Mouse (Mus musculus) forebrain, embryonic 10.5 days (tissue): Measurements from ENCODE around the gene Hist2h3b. TPM values are rescaled to one million over a fixed set of nuclear protein-coding genes. Genes with fewer than 3 reads are reported as not detected.
A peak's percentile ranks its signal among the peaks of the same experiment; 100 is the strongest.
"Not testable (repeated sequence)": the region's sequence is repeated elsewhere in the genome, so short reads cannot be mapped to it uniquely, and the experiment has no call there.

Experiments used
- DNase-seq: peaks from one replicate; pipeline ENCODE4 v3.0.0-alpha.2; 2017; ENCODE audit warnings: low spot score; ENCODE audit errors: extremely low spot score
- H3K27ac ChIP-seq: fragments of 300-500 bp; sonication (generic); 2 replicates; pipeline ENCODE4 v1.5.1; 2016; ENCODE audit warnings: mild to moderate bottlenecking
- H3K27me3 ChIP-seq: fragments of 300-500 bp; sonication (generic); 2 replicates; pipeline ENCODE4 v1.6.1; 2016; ENCODE audit warnings: mild to moderate bottlenecking; ENCODE audit not compliant: poor library complexity, severe bottlenecking
- H3K36me3 ChIP-seq: fragments of 300-500 bp; sonication (generic); replicated peaks from 2 replicates; pipeline ENCODE4 v1.6.1; 2016; ENCODE audit warnings: mild to moderate bottlenecking, moderate library complexity
- H3K4me1 ChIP-seq: fragments of 300-500 bp; sonication (generic); 2 replicates; pipeline ENCODE4 v1.6.1; 2016
- H3K4me3 ChIP-seq: fragments of 300-500 bp; sonication (generic); 2 replicates; pipeline ENCODE4 v1.5.1; 2016; ENCODE audit warnings: mild to moderate bottlenecking, moderate library complexity
- H3K9me3 ChIP-seq: fragments of 300-500 bp; sonication (generic); 2 replicates; pipeline ENCODE4 v1.6.1; 2016; ENCODE audit warnings: mild to moderate bottlenecking, moderate library complexity
- WGBS: fragments of 180-500 bp; shearing (Covaris S2); methylation state at CpG from one replicate; pipeline ENCODE4 v1.1.7; 2016; 5-methylcytosine and 5-hydroxymethylcytosine counted together
- polyA plus RNA-seq: library from polyadenylated mRNA; unstranded; fragments of >200 nt; fragmentation: Nextera tagmentation; extraction: Ambion mirVana; gene quantifications from 2 replicates; pipeline ENCODE4 v1.2.1, GENCODE M21; 2016

Gene Hist2h3b
- polyA plus RNA-seq, 1 experiment from 2014 or later, result 48.8 TPM

DNA sequence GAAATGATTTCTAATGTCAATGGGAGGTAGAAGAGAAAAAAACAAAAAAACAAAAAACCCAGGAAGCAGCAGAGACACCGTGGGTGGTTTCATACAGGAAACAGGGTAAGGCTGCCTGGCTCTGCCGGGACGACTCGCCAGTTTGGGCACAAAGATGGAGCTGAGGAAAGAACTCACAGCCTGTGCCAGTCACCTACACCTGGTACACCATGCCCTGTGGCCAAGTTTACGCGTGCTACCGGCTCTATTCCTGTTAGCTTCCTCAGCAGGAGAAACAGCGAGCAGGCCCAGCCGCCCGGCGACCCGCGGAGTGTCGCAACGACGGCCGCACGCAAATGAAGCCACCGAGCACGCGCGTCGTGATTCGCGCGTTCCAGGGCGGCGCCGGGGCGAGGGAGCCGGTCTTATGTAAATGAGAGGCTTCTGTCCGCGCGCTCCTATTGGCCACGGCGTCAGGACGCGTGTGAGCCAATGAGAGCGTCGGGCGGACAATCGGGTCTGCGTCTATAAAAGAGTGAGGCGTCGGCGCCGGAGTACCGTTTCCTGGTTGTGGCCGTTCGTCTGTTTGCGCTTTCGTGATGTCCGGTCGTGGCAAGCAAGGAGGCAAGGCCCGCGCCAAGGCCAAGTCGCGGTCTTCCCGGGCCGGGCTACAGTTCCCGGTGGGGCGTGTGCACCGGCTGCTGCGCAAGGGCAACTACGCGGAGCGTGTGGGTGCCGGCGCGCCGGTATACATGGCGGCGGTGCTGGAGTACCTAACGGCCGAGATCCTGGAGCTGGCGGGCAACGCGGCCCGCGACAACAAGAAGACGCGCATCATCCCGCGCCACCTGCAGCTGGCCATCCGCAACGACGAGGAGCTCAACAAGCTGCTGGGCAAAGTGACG is 23.2 kb upstream of the Hist2h3b start, which contains the start of gene Hist2h2aa1:
Hist2h2aa1 (plus strand) TSS at position 495 of the 884 bp plus-strand sequence.
- H3K9me3 ChIP-seq, H3K36me3 ChIP-seq, H3K27me3 ChIP-seq: not testable (repeated sequence)
- peak within 1 kb of the TSS; percentile 60 for H3K4me3 ChIP-seq
- peak; percentile 82 for DNase-seq
- peaks cover 65% of the 10 kb centered on the region for H3K4me1 ChIP-seq
- under 1% methylated on average over 42 of the region's 88 CpGs for WGBS
- H3K27ac ChIP-seq, result peak within 1 kb of the TSS; percentile 99

- Histone ChIP-seq H3K4me3 (peak overlapping the region; percentile 43), H3K4me1 (peaks cover 66% of the 10 kb centered on the region), H3K27ac (peak overlapping the region; percentile 82)
- H3K9me3 ChIP-seq, H3K36me3 ChIP-seq, H3K27me3 ChIP-seq, DNase-seq: not testable (repeated sequence)
- 0% methylated on average over 11 of the region's 21 CpGs for WGBS
These were observed 22.4 kb upstream of the Hist2h3b start for GRCm38 (mm10) chr3:96246018-96246417.

DNA sequence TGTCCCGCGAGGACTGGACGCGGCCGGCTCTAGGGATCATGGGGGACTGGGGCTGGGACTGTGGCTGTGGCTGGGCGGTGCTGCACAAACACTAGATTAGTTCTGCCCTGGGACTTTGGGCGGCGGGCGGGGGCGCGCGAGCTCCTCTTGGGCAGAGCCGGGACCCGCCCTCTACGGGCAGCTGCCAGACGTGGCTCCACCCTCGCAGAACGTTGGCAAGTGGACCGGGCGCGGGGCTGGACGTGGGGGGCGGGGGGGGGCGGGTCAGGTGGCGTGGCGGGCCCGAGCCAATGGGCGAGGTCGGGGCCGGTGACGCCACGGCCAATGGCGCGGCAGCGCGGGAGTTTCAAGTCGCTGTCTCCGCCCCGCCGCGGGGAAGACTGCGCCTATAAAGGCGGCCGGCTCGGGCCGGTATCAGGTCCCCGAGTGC is 22.0 kb upstream of the Hist2h3b start, which contains the start of gene Hist2h3c1:
Hist2h3c1 (plus strand) TSS at position 259 of the 430 bp plus-strand sequence.
- not testable (repeated sequence) for H3K36me3 ChIP-seq, H3K9me3 ChIP-seq, DNase-seq, H3K27me3 ChIP-seq
- H3K4me1 ChIP-seq, result peaks cover 64% of the 10 kb centered on the region
- WGBS, result no CpG with 5 or more reads among the region's 47 CpGs
- peak within 1 kb of the TSS; percentile 57 for H3K4me3 ChIP-seq
- H3K27ac ChIP-seq, result peak within 1 kb of the TSS; percentile 91

GRCm38 (mm10) chr3:96247356-96248140 is 20.9 kb upstream of the Hist2h3b start:
- whole genome bisulfite sequencing, result 2% methylated on average over 11 of the region's 11 CpGs
- peak overlapping the region; percentile 57 for H3K4me3 ChIP-seq
- DNase-seq, result no peak
- H3K9me3 ChIP-seq, result no peaks in the 10 kb centered on the region
- no peaks in the 10 kb centered on the region for H3K36me3 ChIP-seq
- peak overlapping the region; percentile 91 for H3K27ac ChIP-seq
- H3K4me1 ChIP-seq, result peaks cover 61% of the 10 kb centered on the region
- no peaks in the 10 kb centered on the region for H3K27me3 ChIP-seq

DNA sequence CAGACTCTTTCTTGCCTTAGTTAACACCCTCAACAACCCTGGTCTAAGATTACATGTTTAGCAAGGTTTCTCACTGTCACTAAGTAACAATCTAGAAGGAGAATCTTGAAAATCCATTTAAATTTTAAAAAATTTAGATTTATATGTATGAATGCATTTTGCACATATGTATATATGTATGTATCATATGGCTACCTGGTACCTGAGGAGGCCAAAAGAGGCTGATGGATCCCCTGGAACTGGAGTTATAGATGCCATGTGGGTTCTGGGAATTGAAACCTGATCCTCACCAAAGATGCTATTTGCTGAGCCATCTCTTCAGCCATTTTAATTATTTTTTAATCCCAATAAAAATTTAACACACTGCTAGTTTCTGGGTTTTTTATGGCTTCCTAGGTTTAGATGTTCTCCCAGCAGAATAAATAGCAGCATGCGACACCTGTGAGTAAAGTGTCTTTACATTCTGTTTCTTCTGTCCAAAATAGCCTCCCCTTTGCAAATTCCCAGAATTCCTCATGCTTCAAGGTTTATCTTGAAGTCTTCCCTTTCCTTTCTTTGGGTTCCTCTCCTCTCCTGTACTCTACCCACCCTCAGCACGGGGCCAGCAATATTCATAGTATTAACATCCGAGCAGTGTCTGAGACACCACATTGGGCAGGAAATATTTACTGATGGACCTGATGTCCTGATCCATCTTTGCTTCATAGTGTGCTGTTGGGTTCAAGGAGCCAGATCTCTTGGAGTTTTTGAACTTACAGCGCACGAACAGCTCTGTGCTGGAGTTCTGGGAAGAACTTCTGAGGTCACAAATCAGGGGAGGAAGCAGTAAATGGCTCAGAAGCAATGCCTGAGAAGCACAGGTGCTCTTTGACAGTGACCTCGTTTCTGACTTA is 20.1 kb upstream of the Hist2h3b start:
- Histone ChIP-seq H3K4me1 (peaks cover 54% of the 10 kb centered on the region), H3K27ac (peak overlapping the region; percentile 91), H3K4me3 (peak overlapping the region; percentile 57), H3K36me3 (no peaks in the 10 kb centered on the region), H3K27me3 (no peaks in the 10 kb centered on the region), H3K9me3 (no peaks in the 10 kb centered on the region)
- 59% methylated on average over 6 of the region's 6 CpGs for WGBS
- peak; percentile 34 for DNase-seq

DNA sequence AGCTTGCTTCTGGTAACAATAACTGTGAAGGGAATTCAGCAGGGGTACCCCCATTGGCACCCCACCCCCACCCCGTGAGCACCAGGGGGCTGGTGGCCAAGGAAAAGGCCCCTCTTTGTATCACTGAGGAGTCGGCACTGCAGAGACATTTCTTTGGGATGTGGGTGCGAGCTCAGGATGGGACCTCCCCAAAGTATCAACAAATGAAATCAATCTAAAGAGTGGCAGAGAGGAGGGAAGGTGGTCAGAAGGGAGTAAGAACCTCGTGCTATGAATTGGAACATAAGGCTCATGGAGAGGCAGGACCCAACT is 19.5 kb upstream of the Hist2h3b start:
- H3K27ac ChIP-seq, result peak overlapping the region; percentile 91
- no peak for DNase-seq
- peak overlapping the region; percentile 57 for H3K4me3 ChIP-seq
- WGBS, result 59% methylated on average over 4 of the region's 4 CpGs
- no peaks in the 10 kb centered on the region for H3K27me3 ChIP-seq
- H3K4me1 ChIP-seq, result peaks cover 48% of the 10 kb centered on the region
- H3K36me3 ChIP-seq, result no peaks in the 10 kb centered on the region
- no peaks in the 10 kb centered on the region for H3K9me3 ChIP-seq

DNA sequence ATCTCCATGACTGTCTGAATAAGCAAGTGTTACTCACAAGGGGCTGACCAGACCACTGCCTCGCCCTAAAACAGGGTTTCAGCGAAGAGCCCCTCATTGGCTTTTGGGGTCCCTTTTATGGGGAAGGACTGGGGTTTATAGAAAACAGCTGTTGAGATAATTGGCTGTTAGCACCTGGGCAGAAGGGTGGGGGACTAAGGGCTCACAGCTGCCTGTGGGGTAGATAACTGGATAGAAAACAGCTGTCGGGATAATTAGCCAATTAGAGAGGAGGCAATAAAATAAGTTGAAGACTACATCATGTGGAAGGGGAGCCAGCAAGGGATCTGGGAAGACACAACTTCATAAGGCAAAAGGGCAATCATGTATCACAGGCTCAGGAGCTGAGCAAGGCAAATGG is 17.6 kb upstream of the Hist2h3b start:
- Histone ChIP-seq H3K27me3 (no peaks in the 10 kb centered on the region), H3K27ac (peak overlapping the region; percentile 71), H3K4me3 (no peak overlapping the region), H3K36me3 (no peaks in the 10 kb centered on the region), H3K4me1 (peaks cover 47% of the 10 kb centered on the region), H3K9me3 (no peaks in the 10 kb centered on the region)
- 73% methylated on average over 3 of the region's 3 CpGs for WGBS
- no peak for DNase-seq

GRCm38 (mm10) chr3:96251787-96252186 is 16.7 kb upstream of the Hist2h3b start:
- H3K27ac ChIP-seq, result no peak overlapping the region
- no peaks in the 10 kb centered on the region for H3K36me3 ChIP-seq
- no peak overlapping the region for H3K4me3 ChIP-seq
- WGBS, result 91% methylated on average over 3 of the region's 3 CpGs
- no peaks in the 10 kb centered on the region for H3K9me3 ChIP-seq
- no peak for DNase-seq
- H3K4me1 ChIP-seq, result peaks cover 47% of the 10 kb centered on the region
- H3K27me3 ChIP-seq, result no peaks in the 10 kb centered on the region

DNA sequence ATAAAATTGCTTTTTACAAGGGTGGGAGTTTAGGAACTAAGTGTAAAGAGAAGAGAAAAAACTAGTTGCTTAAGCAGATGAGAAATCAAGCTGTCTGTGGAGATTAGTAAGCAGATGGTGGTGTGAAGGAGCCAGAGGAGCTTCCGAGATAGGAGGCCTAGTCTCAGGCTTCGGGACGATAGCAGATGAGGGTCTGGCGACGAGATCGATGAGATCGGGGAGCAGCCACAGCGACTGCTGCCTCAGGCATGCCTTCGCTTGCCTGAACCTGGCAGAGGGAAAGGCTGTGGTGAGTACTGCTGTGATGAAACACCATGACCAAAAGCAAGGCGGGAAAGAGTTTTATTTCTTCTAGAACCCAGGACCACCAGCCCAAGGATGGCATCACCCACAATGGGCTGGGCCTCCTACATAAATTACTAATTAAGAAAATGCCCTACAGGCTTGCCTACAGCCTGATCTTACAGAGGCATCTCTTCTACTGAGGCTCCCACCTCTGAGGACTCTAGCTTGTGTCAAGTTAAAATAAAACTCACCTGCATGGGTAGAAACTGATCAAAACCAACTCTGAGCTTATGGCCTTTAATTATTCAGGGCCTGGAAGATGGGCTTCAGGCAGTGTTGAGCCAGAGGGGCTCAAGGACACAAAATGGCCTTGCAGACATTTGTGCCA is 13.6 kb upstream of the Hist2h3b start:
- Histone ChIP-seq H3K4me3 (no peak overlapping the region), H3K9me3 (no peaks in the 10 kb centered on the region), H3K27me3 (no peaks in the 10 kb centered on the region), H3K27ac (peak overlapping the region; percentile 54), H3K4me1 (peaks cover 22% of the 10 kb centered on the region), H3K36me3 (no peaks in the 10 kb centered on the region)
- no peak for DNase-seq
- 54% methylated on average over 10 of the region's 10 CpGs for WGBS

DNA sequence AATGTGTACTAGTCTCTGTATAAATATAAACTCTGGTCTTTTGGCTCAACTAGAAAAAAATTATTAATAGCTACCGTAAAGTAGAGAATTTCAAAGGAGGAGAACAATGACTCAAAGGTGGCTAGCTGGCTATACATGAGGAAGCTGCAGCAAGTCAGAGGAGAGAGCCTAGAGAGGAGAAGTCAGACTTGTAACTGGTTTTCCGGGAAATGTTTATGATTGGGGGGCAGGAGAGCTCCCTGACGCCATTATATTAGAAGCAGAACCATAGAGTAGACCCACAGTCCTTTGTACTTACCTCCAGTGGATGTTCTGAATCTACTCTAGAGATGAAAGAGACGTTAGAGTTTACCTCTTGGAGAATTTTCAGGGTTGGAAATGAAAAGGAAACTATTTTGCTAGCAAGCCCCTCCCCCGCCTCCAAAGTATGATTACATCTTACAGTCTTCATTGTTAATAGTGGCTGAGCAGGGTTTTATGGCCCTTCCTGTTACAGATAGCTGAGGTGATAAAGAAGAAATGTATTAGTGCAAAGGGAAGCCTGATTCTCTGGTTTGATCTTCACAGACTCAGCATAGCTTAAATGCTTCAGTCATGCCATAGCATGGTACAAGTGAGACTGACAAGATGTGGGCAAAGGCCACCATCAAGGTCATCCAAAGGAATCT is 12.4 kb upstream of the Hist2h3b start:
- WGBS, result 84% methylated on average over 5 of the region's 5 CpGs
- DNase-seq, result no peak

GRCm38 (mm10) chr3:96257190-96257589 is 11.3 kb upstream of the Hist2h3b start:
- no peaks in the 10 kb centered on the region for H3K9me3 ChIP-seq
- H3K27me3 ChIP-seq, result no peaks in the 10 kb centered on the region
- peaks cover 22% of the 10 kb centered on the region for H3K4me1 ChIP-seq
- 81% methylated on average over 3 of the region's 3 CpGs for WGBS
- no peak overlapping the region for H3K4me3 ChIP-seq
- H3K27ac ChIP-seq, result no peak overlapping the region
- H3K36me3 ChIP-seq, result no peaks in the 10 kb centered on the region
- DNase-seq, result no peak

More for the DNA sequence above, 12.4 kb upstream of the Hist2h3b start:
- Histone ChIP-seq H3K36me3 (no peaks in the 10 kb centered on the region), H3K4me1 (peaks cover 11% of the 10 kb centered on the region), H3K27me3 (no peaks in the 10 kb centered on the region), H3K4me3 (no peak overlapping the region), H3K27ac (peak overlapping the region; percentile 3; the same call in 1 of the 2 replicates), H3K9me3 (no peaks in the 10 kb centered on the region)
